Mouse (Mus musculus) adrenal gland, adult 8-10 months (tissue): Measurements from ENCODE around the gene Slc25a19. TPM values are rescaled to one million over a fixed set of nuclear protein-coding genes. Genes with fewer than 3 reads are reported as not detected.

Experiments used
- DNase-seq: peaks from one replicate; pipeline ENCODE4 v3.0.0; 2022
- total RNA-seq, 4 experiments: library from RNA; stranded (reverse); gene quantifications; 2 replicates each; pipeline ENCODE4 v1.2.4; 2022

Slc25a19 gene
- total RNA-seq, 4 experiments from 2014 or later: 59.5 to 94.1 (median 91.2) TPM

DNA sequence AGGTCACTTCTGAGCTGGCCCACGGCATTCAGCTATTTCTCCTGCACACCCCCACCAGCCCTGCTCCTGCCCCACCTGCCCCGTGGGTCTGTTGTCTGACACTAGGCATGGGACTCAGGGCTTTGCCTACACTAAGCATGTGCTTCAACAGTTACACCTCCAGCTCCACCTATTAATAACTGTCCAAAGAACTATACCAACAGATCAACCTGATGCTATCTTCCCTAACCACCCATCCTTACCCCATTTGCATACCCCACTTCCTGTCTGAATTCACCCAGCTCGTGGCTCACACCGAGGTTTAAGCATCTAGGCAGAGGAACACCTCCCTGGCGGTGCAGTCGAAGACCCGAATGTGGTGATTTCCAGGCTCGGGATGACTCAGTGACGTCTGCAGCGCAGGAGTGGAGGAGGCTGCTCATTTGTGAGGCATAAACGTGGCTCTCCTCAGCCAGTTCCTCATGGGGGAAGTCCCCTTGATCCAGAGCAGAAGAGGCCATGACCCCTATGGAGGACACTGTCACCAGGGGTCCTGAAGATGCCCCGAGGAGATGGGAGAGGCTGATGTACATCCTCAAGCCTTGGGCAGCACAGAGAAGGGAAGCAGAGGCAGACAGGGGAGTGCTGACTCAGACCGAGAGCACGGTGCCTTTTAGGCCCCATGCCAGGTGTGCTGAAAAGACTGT is 13.0 kb upstream of the Slc25a19 start:
- DNase-seq: no peak

DNA sequence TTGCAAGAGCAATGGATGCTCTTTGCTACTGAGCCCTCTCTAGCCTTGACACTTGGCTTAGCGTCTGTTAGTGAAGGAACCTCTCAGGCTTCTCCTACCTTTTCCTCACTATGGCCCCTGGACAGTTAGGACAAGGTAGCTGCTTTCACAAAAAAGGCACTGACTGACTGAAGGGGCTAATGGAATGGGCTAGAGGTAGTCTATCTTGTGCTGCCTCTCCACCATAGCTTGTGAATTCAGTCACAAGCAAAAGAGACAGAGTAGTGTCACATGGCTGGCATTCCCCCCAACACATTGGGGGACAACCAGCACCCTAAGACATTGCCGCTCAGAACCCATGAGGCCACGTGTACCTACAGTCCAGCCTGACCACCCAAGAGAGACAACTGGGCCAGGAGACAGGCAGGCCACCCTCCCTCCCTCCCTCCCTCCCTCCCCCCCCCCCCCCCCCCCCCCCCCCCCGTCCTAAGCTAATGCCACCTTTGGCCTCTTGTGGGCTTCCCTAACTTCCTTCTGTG is 12.3 kb upstream of the Slc25a19 start:
- DNase-seq: no peak

DNA sequence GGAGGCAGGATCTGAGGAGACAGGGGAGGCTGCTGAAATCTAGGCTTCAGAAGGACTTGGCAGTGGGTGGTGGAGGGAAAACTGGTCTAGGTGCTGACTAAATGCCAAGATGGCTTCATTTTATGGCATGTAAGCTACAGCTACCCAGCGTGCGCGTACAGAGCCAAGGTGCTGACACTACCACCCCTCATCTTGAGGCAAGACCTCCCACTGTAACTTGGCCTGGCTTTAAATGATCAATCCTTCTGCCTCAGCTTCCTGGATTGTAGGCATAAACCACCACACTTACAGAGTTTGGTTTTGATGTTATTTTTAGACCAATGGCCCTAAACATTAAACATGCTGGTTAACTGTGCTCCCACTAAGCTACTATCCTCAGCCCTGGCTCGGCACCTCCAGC is 11.4 kb upstream of the Slc25a19 start:
- no peak for DNase-seq

DNA sequence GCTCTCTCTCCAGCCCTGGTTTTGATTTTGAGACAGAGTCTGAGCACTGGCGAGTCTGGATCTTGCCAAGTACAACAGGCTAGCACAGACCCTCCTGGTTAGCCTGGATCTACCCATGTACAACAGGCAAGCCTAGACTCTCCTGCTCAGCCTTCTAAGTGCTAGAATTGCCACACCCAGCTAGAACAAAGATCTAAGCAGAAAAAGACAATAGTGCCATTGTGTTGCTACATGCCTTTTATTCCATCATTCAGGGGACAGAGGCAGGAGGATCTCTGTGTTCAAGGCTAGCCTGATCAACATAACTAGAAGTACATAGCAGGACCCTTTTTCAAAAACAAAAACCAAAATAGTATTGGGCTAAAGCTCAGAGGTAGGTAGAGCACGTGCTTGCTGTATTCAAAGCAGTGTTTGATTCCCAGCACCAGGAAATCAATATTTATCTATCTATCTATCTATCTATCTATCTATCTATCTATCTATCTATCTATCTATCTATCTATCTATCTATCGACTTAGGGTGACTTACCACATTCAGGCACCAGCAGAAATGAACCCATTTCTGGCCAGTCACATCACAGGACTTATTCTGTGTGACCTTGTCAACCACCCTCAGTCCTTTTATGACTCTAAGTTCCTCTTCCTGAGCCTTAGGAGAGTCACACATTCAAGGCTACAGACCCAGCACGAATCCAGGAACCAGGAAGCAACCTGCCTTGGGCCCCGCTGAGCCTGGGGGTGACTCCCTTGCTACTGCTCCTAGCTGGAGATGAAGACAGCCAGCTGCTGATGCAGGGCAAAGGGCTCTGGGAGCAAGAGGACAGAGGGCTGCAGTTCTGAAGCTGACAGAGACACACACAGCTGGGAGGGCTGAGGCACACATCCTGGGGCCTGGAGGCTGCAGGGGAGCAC is 10.7 kb upstream of the Slc25a19 start:
- DNase-seq: no peak

DNA sequence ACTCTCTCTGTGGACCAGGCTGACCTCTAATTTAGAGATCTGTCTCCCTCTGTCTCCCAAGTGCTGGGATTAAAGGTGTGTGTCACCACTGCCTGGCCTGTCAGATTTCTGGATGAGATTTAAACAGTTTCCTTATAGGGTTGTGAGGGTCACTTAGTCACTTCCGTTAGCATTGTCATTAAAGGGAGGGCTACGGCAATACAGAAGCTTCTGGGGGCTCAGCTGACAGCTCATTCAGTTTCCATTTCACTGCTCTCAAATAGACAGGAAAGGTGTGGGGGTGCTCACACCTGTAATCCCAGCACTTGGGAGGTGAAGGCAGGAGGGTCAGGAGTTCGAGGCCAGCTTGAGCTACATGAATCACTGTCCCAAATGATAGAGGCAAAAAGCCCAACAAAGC is 8.9 kb upstream of the Slc25a19 start:
- no peak for DNase-seq

DNA sequence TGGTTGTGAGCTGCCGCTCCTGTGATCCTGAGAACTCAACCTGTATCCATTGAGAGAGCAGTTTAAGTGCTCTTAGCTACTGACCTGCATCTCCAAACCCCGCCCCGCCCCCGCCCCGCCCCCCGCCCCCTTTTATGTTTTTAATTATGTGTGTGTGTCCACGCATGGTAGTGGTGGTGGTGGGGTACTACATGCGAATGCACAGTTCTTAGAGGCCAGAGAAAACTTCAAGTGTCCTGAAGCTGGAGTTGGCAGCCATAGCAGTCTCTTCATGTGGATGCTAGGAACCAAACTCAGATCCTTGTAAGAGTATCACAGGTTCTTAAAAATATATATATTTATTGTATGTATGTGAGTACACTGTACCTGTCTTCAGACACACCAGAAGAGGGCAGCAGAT is 7.4 kb upstream of the Slc25a19 start:
- no peak for DNase-seq

DNA sequence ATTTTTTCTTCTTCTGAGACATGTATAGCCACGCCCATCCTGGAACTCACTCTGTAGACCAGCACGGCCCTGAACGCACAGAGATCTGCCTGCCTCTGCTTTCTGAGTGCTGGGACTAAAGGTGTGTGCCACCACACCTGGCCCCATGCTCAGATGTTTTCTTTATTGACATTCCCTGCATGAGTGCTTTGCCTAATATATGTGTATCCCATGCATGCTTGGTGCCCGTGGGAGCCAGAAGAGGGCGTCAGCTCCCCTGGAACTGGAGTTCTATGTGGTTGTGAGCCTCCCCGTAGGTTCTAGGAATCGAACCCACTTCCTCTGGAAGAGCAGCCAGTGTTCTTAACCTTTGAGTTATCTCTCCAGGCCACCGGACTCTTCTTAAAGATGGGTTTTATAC is 6.9 kb upstream of the Slc25a19 start:
- no peak for DNase-seq

DNA sequence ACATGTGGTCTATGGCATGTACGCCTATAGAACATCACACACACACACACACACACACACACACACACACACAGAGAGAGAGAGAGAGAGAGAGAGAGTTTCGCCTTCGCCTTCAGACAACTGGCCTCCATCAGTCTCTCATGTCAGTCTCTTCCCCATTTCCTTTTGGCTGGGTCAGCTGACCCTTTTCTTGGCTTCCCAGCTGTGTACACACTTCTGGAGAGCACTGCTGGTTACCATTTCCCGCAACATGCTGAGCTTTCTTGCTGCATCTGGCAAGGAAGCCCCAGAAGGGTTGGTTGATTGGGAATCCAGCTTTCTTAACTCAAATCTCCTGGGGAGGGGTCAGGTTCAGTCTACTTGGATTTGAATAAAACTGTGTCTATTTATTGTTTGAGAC is 6.0 kb upstream of the Slc25a19 start:
- no peak for DNase-seq

DNA sequence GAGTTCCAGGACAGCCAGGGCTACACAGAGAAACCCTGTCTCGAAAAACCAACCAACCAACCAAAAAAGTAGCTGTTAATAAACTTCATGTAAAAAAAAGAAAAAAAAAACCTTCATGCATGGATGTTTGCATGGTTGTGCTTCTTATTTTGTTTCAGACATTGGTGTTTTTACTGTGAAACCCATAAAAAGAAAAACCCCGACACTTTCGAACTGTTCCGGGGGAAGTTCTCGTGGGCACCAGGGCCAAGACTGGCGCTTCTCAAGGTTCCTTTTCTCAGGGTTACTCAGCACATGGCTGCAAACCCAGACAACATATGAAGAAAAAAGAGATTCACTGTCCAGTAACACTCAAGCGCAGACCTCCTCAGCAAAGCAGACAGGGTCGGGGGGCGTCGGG is 4.8 kb upstream of the Slc25a19 start:
- DNase-seq: no peak

DNA sequence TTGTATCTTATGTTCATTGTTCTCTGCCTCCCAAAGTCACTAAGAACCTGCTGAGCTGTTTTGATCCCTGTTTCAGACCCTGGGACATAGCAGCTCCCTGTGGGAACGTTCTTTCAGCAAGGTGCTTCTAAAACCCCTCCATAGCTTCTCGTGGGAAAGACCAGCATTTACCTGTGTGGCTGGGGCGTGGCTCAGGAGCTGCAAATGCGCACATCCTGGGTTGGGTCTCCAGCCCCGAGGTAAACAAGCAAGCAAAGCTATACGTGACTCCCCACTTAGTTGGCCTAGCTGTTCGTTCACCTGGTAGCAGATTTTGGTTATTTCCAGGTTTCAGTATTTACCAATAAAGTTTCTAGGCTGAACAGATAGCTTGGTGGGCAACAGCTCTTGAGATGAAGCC is 4.2 kb upstream of the Slc25a19 start:
- DNase-seq: no peak

DNA sequence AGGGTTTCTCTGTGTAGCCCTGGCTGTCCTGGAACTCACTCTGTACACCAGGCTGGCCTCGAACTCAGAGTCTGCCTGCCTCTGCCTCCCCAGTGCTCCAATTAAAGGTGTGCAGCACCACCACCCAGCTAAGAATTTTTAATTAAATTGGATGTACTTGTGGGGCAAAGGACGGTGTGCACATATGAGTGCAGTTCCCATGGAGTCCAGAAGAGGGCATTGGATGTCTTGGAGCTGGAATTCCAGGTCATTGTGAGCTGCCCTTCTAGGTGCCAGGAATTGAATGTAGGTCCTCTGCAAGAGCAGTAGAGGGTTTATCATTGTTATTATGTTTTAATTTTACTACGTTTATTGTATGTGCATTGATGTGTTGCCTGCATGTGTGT is 3.4 kb upstream of the Slc25a19 start:
- DNase-seq: no peak

DNA sequence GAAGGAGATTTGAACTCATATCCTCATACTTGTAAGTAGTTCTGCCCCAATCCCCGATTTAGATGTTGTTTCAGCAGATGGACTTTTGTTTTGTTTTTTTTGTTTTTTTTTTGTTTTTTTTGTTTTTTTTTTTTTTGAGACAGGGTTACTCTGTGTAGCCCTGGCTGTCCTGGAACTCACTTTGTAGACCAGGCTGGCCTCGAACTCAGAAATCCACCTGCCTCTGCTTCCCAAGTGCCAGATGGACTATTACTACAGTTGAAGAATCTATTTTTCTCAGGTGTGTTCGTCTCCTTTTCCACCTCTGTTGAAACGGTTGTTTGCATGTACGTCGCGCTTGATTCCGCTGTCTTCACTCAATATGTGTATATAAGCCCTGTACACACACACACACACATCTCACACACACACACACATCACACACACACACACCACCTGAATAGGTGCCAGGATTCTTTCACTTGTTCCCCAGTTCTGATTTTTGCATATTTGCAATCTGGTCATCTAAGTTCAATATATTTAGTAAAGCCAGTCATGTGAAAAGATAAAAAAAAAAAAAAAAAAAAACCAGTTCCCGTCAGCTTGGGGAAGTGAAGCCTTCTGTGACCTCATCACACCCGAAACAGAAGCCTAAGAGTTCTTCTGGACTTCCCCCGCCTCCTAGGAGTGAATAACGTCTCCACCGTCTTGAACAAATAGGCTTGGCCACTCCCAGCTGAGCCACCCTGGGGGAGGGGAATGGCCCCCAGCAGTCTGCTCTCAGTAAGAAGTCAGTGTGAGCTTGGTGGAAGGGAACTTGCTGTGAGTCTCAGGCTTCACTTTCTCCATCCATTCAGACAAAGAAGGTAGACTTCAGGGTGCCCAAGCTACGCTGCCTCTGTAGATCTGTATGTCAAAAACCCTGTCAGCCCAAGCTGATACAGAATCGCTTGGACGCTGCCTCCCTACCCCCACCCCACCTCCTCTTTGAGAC is 2.7 kb upstream of the Slc25a19 start:
- DNase-seq: no peak

DNA sequence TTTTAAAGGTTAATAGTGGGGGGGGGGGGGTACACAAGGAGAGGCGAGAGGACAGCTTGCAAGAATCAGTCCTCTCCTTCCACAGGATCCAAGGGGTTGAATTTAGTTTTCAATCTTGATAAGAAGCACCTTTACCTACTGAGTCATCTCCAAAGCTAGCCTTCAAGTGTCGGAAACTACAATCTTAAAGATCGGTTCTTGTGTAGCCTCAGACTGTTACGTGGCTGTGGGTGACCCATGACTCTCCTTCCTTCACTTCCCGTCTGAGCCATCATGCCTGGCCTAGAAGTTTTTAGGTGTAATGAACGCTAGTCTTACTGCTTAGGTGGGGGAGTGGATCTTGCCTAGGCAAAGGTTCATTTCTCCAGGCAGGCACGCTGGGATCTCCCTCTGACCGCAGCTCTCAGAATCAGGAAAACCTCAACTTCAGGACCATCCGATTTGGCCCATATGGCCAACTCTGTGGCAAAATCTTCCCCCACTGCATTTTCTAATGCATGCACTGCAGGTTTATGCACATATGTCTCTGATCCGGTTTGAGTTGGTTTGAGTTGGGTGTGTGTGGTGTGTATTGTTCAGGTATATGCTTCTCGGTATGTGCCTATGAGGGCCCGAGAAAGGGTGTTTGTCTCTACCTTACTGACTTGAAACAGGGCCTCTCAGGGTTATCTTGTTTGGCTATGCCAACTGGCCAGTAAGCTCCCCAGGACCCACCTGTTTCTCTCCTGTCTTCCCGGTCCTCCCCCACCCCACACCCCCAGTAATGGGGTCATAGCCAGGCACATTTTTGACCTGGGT is 1.8 kb upstream of the Slc25a19 start:
- no peak for DNase-seq

DNA sequence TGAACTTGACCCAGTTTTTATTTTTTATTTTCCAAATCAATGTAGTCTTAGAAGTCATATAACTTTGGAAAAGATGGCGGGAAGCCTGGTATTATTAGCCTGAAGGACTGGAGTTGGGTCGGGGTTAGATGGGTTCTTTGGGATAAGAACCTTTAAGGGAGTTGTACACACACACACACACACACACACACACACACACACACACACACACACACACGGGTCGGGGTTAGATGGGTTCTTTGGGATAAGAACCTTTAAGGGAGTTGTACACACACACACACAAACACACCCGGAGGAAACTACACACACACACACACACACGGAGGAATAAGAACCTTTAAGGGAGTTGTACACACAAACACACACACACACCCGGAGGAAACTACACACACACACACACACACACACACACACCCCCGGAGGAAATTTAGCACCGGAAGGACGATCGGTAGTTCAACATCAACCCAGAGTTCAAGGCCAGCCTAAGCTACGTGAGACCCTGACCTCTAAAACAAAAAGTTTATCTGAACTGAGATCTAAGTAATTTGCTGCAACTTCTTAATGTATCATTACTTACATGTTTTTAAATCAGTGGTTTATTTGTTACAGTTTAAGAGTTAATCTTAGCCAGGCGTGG is 488 bp upstream of the Slc25a19 start:
- DNase-seq: no peak

DNA sequence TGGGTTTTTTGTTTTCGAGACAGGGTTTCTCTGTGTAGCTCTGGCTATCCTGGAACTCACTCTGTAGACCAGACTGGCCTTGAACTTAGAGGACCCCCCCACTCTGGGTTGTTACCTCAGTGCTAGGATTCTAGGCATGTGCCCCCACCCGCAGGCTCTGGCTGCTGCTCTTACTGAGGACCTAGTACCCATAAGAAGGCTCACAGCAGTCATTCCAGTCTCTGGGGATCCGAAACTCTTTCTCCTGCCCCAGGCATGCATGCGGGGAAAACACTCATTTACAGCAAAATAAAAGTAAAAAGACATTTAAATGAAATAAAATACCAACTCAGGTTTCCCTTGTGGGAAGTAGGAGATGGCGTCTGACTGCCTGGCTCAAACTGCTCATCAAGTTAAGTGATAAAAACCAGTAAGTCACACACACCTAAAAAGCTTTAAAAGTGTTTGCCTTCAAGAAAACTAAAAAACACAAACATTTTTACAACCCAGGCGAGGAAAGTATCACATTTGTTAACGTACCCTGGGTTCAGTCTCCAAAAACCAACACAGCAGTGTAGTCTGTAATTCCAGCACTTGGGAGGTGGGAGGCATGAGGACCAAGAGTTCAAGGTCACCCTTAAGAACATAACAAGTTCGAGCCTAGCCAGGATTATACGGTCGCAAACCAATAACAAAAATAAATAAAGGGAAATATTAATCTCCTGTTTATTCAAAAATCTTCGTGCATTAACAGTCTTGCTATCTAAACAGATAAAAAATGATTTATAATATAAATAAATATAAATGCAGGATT is 1.1 kb downstream of the Slc25a19 start:
- no peak for DNase-seq

DNA sequence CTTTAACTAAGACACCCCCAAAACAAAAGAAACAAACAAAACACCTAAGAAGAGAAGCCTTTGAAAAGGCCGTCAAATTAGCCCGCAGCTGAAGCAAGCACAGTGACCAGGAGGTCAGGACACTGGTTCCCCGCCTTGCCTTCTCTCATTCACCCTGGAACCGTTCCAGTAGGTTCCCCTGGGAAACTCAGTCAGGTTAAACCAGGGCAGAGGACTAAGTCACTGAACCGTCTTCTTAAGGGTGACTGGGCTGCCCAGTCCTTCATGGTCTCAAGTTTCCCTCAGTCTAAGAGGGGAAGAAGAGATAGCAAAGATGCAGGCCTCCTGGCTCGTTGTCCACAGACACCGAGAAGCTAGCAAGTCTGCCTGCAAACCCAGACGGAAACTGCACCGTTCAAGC is 2.2 kb downstream of the Slc25a19 start:
- no peak for DNase-seq

DNA sequence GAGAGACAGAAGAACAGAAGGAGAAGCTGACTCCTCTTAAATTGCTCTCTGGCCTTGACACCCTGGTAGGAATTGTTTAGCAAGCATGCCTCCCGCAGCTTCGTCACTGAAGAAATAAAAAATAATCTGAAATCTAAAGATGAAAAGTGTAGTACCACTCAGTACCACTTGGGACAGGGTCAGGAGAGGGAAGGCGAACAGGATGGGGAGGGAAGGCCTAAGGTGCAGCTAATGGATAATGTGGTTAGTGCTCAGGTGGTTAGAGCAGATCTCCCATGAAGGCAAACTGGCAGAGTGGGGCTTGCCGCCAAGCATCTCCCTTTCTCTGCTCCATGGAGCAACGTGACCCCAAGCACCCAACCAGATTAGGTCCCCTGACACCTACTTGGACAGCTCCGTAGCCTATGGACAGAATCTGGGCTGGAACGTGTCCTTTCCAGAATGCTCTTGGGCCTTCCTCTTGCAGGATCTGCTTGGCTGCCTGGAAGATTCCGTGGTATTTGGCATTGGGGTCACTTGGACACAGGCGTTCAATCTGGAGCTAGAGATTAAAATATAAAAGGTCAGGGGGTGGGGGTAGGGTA is 4.5 kb downstream of the Slc25a19 start:
- no peak for DNase-seq

DNA sequence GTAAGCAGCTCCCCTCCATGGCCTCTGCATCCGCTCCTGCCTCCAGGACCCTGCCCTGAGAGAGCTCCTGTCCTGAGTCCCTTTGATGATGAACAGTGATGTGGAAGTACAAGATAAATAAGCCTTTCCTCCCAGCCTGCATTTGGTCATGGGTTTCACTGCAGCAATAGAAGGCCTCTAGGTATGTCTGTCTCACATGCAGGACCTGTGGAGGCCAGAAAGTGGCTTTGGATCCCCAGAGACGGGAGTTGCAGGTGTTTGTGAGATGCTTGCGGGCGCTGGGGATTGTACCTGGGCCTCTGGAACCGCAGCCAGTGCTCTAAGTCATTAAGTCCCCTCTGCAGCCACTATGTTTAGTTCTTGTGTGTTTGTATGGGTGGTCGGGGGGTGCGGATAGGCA is 8.1 kb downstream of the Slc25a19 start:
- DNase-seq: no peak

DNA sequence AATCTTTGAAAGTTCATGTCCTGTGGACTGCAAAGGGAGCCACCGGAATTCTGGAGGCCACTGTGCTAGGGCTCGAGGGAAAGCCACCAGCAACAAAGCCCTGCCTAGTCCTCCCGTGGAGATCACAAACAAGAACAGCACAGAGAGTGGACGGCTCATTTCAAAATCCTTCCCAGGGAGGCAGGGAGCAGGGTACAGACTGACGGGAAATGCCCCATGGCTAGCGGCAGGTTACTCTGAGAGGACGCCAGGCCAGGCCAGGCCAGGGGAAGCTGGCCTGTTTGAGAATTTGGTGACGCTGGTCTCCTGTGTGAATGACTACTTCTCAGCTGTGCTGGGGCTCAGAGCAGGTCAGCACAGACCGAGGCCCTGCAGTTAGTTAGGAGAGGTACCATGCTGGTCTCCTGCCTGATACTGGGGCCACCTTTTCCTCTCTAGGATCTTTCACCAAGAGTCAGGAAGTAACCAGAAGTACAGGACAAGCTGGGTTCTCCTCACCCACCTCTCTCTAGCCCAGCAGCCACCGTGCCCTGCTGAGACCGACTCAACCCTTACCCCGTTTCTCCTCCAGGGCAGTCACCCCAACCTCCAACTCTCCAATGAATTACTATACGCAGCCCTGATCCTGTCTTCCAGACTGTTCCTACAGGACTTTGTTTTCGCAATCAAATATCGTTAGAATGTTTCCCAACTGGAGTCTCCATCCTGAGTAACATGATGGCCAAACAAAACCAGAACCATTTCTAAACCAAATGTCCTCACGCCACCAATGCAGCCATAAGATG is 9.2 kb downstream of the Slc25a19 start:
- no peak for DNase-seq
